Mouse (Mus musculus) heart, adult 2 months (tissue): ENCODE results near the gene Shc1.

Experiments
- CTCF ChIP-seq: fragments of 200-600 bp; IDR thresholded peaks from 2 replicates; pipeline ENCODE4 v1.8.1; 2022; ENCODE audit warnings: antibody characterized with exemption, mild to moderate bottlenecking, moderate library complexity
- POLR2A ChIP-seq: fragments of 200-500 bp; IDR thresholded peaks from 2 replicates; pipeline ENCODE4 v1.6.1; 2011; ENCODE audit warnings: mild to moderate bottlenecking, low read depth, low read length, control low read depth; ENCODE audit not compliant: insufficient read depth

- TF ChIP-seq CTCF (no peak), POLR2A (no peak)
Observed at GRCm38 (mm10) chr3:89409701-89410100, 8.5 kb upstream of the Shc1 start.
